Mouse (Mus musculus): Measurements from ENCODE around the gene Tpt1. TPM values are rescaled to one million over a fixed set of nuclear protein-coding genes. Genes with fewer than 3 reads are reported as not detected.

Gene Tpt1
- total and polyA plus RNA-seq, 3 experiments, result 698 to 1,876 (median 1,607) TPM

DNA sequence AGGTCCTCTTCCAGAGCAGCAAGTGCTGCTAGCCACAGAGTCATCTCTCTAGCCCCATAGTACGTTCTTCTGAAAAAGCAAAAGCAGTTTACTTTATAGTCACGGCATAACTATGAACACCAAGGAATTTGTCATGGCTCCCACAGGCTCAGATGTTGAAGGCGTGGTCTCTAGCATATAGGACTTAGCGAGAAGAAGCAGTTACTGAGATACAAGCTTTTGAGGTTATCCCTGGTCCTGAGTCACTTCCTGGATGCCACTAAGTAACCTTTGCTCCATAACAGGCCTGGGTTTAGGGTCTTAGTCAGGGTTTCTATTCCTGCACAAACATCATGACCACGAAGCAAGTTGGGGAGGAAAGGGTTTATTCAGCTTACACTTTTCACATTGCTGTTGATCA lies 7.1 kb downstream of the Tpt1 start:
- no peaks in the 10 kb centered on the region for H3K9me3 ChIP-seq (replicated peaks; ENCODE audit: low read length)
- dilution Hi-C loops (cut with MboI; ENCODE audit: extremely low pct_ligation_motif_present, extremely low pct_unique_long_range_greater_than_20kb, low sequenced_read_pairs) (no loop called here), in situ Hi-C loops (cut with MboI; ENCODE audit: low pct_ligation_motif_present, low pct_unique_long_range_greater_than_20kb, low sequenced_read_pairs) (no loop called here)
- peaks cover 8% of the 10 kb centered on the region for H3K79me2 ChIP-seq (replicated peaks; ENCODE audit: control insufficient read depth, extremely low read depth, insufficient read depth, poor library complexity, severe bottlenecking)
- no peaks in the 10 kb centered on the region for H3K27me3 ChIP-seq (replicated peaks)
- no peak overlapping the region for H3K27ac ChIP-seq (ENCODE audit: insufficient read depth, low read depth)
- DNase-seq (ENCODE audit: extremely low read depth), result no peak
- TF ChIP-seq JUN (IDR thresholded peaks at IDR 0.05; ENCODE audit: insufficient read depth, low read depth, low read length) (no peak), RAD21 (IDR thresholded peaks at IDR 0.05; ENCODE audit: low read depth, low read length) (no peak), EP300 (IDR thresholded peaks at IDR 0.05; ENCODE audit: low read length) (no peak), MAFK (IDR thresholded peaks at IDR 0.05; ENCODE audit: insufficient replicate concordance, low read length) (no peak), HCFC1 (IDR thresholded peaks at IDR 0.05; ENCODE audit: low read depth, low read length) (no peak), MXI1 (IDR thresholded peaks at IDR 0.05; ENCODE audit: low read depth, low read length) (no peak), IRF4 (IDR thresholded peaks at IDR 0.05; ENCODE audit: low read depth, low read length) (no peak)
- peaks cover 30 to 51% of the 10 kb centered on the region in 2 experiments for H3K36me3 ChIP-seq (replicated peaks in 1 of 2; ENCODE audit: control insufficient read depth in 1 of 2, insufficient read depth in 1 of 2, low read length in 1 of 2)
- no peak overlapping the region for H3K9ac ChIP-seq (ENCODE audit: insufficient read depth, low read depth)
- H3K4me2 ChIP-seq (ENCODE audit: insufficient read depth, low read depth, poor library complexity, severe bottlenecking), result no peak overlapping the region
- H3K4me3 ChIP-seq (replicated peaks in 1 of 3; ENCODE audit: low read depth in 2 of 3, low read length in 2 of 3, poor library complexity in 1 of 3), result no peak overlapping the region
- H3K4me1 ChIP-seq (ENCODE audit: control insufficient read depth in 1 of 2, insufficient read depth in 2 of 2), result peaks cover 0 to 15% of the 10 kb centered on the region in 2 experiments; a peak in 2 of 4 replicates

DNA sequence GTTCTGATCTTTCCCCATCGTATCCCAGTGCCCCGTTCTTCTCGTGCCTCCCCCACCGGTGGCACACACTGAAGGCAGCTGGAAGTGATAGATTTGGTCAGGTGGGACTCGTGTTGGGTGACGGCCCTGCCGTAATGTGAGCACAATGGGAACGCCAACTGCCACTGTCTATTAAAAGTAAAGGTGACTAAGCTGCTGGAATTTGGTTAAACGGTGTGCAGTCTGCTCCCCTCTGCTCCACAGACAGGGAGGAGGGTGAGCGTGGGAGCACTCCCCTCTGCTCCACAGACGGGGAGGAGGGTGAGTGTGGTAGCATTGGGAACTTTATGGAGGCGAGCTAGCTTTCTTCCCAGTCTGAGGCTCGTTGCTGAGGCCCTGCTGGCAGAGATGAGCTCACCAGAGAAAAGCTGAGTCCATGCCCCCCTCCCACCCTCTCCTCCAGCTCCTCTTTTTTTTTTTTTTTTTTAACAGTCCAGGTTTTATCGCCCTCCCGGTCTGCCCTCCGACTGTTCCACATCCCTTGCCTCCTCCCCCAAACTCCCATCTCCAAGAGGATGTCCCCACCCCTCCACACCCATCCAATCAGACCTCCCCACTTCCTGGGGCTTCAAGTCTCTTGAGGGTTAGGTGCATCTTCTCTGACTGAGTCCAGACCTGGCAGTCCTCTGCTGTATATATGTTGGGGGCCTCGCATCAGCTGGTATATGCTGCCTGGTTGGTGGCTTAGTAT lies 10.5 kb downstream of the Tpt1 start:
- Histone ChIP-seq H3K27ac (ENCODE audit: insufficient read depth, low read depth) (no peak overlapping the region), H3K79me2 (replicated peaks; ENCODE audit: control insufficient read depth, extremely low read depth, insufficient read depth, poor library complexity, severe bottlenecking) (no peaks in the 10 kb centered on the region), H3K4me2 (ENCODE audit: insufficient read depth, low read depth, poor library complexity, severe bottlenecking) (no peak overlapping the region), H3K4me3 (replicated peaks in 1 of 3; ENCODE audit: low read depth in 2 of 3, low read length in 2 of 3, poor library complexity in 1 of 3) (no peak overlapping the region), H3K27me3 (replicated peaks) (no peaks in the 10 kb centered on the region), H3K36me3 (replicated peaks in 1 of 2; ENCODE audit: control insufficient read depth in 1 of 2, insufficient read depth in 1 of 2, low read length in 1 of 2) (peaks cover 0 to 19% of the 10 kb centered on the region in 2 experiments), H3K4me1 (ENCODE audit: control insufficient read depth in 1 of 2, insufficient read depth in 2 of 2) (peaks cover 0 to 6% of the 10 kb centered on the region in 2 experiments; a peak in 1 of 4 replicates), H3K9me3 (replicated peaks; ENCODE audit: low read length) (no peaks in the 10 kb centered on the region), H3K9ac (ENCODE audit: insufficient read depth, low read depth) (no peak overlapping the region)
- TF ChIP-seq MAZ (IDR thresholded peaks at IDR 0.05; ENCODE audit: low read depth, low read length) (no peak), UBTF (IDR thresholded peaks at IDR 0.05; ENCODE audit: low read depth, low read length) (no peak), TBP (conservative IDR thresholded peaks at IDR 0.05; ENCODE audit: low read depth, low read length) (no peak), CHD1 (IDR thresholded peaks at IDR 0.05; ENCODE audit: low read depth, low read length) (no peak), POLR2A (IDR thresholded peaks at IDR 0.05; ENCODE audit: low read depth, low read length) (no peak), ZC3H11A (IDR thresholded peaks at IDR 0.05; ENCODE audit: low read depth, low read length) (no peak), MYC (IDR thresholded peaks at IDR 0.05; ENCODE audit: low read depth, low read length) (no peak), GABPA (IDR thresholded peaks at IDR 0.05; ENCODE audit: insufficient replicate concordance, low read depth, low read length) (no peak), POLR2AphosphoS2 (IDR thresholded peaks at IDR 0.05; ENCODE audit: low read depth, low read length) (no peak)
- no peak for DNase-seq (ENCODE audit: extremely low read depth)
- in situ Hi-C loops (cut with MboI; ENCODE audit: low pct_ligation_motif_present, low pct_unique_long_range_greater_than_20kb, low sequenced_read_pairs) (no loop called here), dilution Hi-C loops (cut with MboI; ENCODE audit: extremely low pct_ligation_motif_present, extremely low pct_unique_long_range_greater_than_20kb, low sequenced_read_pairs) (no loop called here)

Data from CH12.LX (cell line).